Mouse (Mus musculus) cortical plate, adult 2 months (tissue): ENCODE results near the gene Pip5kl1.

ENCODE experiments used
- CTCF ChIP-seq: fragments of 200-500 bp; IDR thresholded peaks from 2 replicates; pipeline ENCODE4 v1.5.1; 2011; ENCODE audit warnings: mild to moderate bottlenecking, control low read depth, low read length; ENCODE audit not compliant: insufficient read depth; ENCODE audit errors: extremely low read depth
- POLR2A ChIP-seq: fragments of 200-500 bp; IDR thresholded peaks from 2 replicates; pipeline ENCODE4 v1.6.1; 2011; ENCODE audit warnings: mild to moderate bottlenecking, low read length, control low read depth; ENCODE audit not compliant: insufficient read depth; ENCODE audit errors: extremely low read depth

- no peak for TF ChIP-seq CTCF
- no peak for TF ChIP-seq POLR2A
Measured at GRCm38 (mm10) chr2:32596725-32597124, 22.1 kb downstream of the Pip5kl1 start.
